Mouse (Mus musculus): ENCODE results near the gene Spin2e. TPM values are rescaled to one million over a fixed set of nuclear protein-coding genes. Genes with fewer than 3 reads are reported as not detected.
"Not testable (repeated sequence)": the region's sequence is repeated elsewhere in the genome, so short reads cannot be mapped to it uniquely, and the experiment has no call there.

The Spin2e gene
- polyA plus RNA-seq (2015; fragmentation: Nextera tagmentation; extraction: Ambion mirVana), result not detected in 2 replicates

GRCm38 (mm10) chrX:31618820-31619219 is at the start of gene Spin2e:
Gene Spin2e (minus strand): TSS chrX:31618920.
- not testable (repeated sequence) for H3K27ac ChIP-seq (replicated peaks); H3K4me2 ChIP-seq; H3K27me3 ChIP-seq; H3K4me1 ChIP-seq (replicated peaks); H3K36me3 ChIP-seq; H3K9me3 ChIP-seq; ATAC-seq (ENCODE audit: low FRiP score, low read depth); H3K9ac ChIP-seq; H3K4me3 ChIP-seq
- no CpG with 5 or more reads among the region's 2 CpGs for WGBS

- not testable (repeated sequence) for H3K27ac ChIP-seq (replicated peaks); H3K4me1 ChIP-seq (replicated peaks); H3K4me3 ChIP-seq; H3K9me3 ChIP-seq; ATAC-seq (ENCODE audit: low FRiP score, low read depth); H3K36me3 ChIP-seq; H3K4me2 ChIP-seq; H3K27me3 ChIP-seq; H3K9ac ChIP-seq
- no CpG with 5 or more reads among the region's 1 CpGs for WGBS
Measured at GRCm38 (mm10) chrX:31574183-31574582, 44.5 kb downstream of the Spin2e start, which contains the start of gene Gm21883. Gene Gm21883 (minus strand): TSS chrX:31574283.

Other genes starting within 250 kb of the Spin2e start
- gene Btbd35f19, start 235.0 kb downstream of the Spin2e start, polyA plus RNA-seq (2015; fragmentation: Nextera tagmentation; extraction: Ambion mirVana), result not detected in 2 replicates
- gene Gm21883, start 44.6 kb downstream of the Spin2e start, polyA plus RNA-seq (2015; fragmentation: Nextera tagmentation; extraction: Ambion mirVana), result not detected in 2 replicates
- not detected in 2 replicates for gene Btbd35f25, start 98.2 kb upstream of the Spin2e start, polyA plus RNA-seq (2015; fragmentation: Nextera tagmentation; extraction: Ambion mirVana)